Mouse (Mus musculus): Measurements from ENCODE around the gene Olfr994. TPM values are rescaled to one million over a fixed set of nuclear protein-coding genes. Genes with fewer than 3 reads are reported as not detected.

Olfr994 gene
- not detected in 2 replicates for total RNA-seq (2021)
- long read RNA-seq, experiment 1: 0 reads
- long read RNA-seq, experiment 2: 0 reads

DNA sequence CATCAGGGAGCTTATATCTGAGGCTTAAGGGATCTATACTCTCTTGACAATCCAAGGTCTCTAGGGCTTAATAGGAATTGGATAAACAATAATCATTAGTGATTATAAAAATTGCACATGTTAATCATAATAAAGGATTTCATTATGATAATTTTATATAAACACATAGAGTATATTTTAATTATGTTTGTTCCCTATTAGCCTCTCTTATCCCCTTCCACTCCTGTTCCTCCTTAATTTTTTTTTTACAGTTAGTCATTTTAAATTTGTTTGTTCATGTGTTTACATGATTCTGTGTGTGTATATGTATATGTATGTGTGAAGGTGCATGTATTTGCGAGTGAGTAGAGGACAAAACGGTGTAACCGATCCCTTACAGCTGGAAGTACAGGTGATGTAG is at the start of gene Olfr994:
Gene Olfr994 (minus strand): TSS at position 101 of the 400 bp plus-strand sequence.
- no peak for DNase-seq

DNA sequence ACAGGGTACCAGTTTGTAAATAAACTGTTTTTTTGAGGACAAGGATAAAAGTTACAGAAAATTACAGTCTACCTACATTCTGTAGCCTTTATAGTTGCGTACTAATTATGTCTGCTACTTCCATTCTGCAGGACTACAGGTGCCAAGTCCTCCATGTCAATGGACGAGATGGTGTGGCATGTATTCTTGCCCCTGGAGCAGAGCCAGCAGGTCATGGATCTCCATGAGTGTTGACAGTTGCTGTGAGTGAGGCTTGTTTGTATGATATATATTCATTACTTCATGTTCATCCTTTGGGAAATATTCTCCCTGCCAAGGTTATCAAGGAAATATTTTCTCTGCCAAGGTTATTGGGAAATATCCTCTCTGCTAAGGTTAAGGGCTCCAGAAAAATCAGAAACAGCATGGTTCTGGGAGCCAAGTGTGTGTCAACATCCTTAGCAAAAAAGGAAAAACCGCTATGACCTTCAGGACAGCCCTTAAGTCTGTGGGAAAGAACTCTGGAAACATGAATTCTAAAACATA is 30.6 kb upstream of the Olfr994 start:
- peak; percentile 65 for DNase-seq

DNA sequence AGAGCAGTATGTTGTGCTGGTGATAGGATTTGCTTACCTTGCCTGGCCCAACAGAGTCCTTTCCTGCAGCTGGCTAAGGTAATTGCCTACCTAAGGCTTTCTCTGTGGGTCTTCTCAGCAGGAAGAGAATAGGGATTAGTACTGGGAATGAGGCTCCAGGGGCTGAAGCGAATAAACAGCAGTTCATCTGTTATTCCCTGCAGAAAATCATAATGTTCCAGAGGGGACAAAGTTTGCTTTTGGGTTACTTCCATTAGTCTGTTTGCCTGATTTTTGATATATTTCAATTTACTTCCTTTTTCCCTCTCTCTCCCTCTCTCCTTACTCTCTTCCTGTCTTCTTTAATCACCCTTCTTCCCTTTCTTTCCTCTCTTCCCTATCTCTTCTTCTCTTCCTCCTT is 7.3 kb upstream of the Olfr994 start, which contains the start of gene Olfr995:
Gene Olfr995 (minus strand): TSS at position 101 of the 400 bp plus-strand sequence.
- DNase-seq: no peak

DNA sequence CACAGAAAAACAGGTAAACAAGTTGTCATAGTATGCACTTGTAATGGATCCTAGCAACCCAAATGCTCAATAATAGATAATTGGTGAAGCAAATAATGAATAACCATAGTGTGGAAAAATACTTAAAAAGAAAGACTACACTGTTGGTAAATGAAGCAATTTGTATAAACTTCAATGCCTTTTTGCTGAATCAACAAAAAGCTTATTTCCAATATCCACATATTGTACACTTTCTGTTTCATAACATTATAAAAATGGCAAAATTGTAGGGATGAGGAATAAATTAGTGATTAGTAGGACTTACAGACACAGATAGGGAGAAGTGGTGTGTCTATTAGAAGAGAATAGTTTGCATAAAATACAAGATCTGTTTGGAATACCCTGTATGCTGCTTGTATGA is 6.3 kb upstream of the Olfr994 start:
- no peak for DNase-seq

DNA sequence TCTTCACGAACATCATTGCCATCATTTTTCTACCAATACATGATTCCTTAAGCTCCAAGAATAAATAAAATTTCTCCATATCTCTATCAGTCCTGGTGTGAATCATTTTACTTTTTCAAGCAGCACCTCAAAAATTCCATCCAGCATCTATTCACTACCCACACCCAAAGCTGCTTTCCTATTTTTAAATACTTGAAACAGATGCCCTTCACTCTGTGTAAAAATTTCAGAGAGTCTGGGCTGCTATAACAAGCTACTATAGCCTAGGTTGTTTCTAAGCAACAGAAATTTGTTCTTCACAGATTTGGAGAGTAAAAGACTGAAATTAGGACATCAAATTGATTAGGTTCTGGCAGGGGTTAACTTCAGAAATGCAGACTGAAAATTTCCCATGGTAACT is 10.4 kb downstream of the Olfr994 start:
- no peak for DNase-seq

DNA sequence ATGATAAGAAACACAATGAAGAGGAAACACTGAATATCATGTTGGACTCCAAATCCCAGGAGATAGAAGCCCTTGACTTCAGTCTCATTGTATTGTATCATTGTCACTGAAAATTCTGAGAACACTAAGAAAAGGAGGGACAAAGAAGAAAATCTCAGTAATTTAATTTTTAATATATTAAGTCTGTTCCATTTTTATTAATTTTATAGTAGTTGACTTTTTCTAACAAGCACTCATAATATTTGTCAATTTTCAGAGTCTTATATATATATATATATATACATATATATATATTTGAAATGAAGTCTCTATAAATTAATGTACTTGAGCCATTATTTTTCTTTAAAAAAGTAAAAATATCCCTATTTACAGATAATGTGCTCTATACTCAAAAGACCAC is 21.5 kb downstream of the Olfr994 start, which contains the start of gene Olfr993:
Gene Olfr993 (minus strand): TSS at position 101 of the 400 bp plus-strand sequence.
- DNase-seq: no peak

DNA sequence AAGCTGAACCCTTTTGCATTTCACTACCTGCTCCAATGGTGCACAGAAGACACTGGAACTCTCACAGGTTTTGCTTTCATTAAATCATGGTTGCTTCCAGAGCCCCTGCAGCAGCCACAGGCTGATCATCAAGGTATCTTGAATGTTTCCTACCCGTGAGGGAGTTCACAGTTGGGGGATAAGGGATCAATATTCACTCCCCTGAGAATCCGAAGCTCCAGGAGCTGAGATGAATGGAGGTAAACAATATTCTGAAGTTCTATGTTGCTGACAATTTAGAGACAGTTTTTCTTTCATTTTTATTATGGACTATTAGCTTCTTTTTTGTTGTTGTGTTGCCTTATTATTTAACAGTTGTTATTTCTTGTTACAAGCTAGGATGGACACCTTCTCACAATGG is 26.9 kb downstream of the Olfr994 start, which contains the start of gene Olfr992:
Gene Olfr992 (minus strand): TSS at position 101 of the 400 bp plus-strand sequence.
- DNase-seq: no peak

Other genes with a start within 250 kb of the Olfr994 start
- 17.5 and 21.2 TPM in 2 replicates for gene Lrrc55, start 239.3 kb downstream of the Olfr994 start, total RNA-seq (2021)
- gene Olfr987, start 97.1 kb downstream of the Olfr994 start, total RNA-seq (2021): not detected in 2 replicates
- gene Olfr988, start 73.2 kb downstream of the Olfr994 start, total RNA-seq (2021): not detected in 2 replicates
- not detected in 2 replicates for gene Olfr992, start 27.0 kb downstream of the Olfr994 start, total RNA-seq (2021)
- not detected in 2 replicates for gene Olfr993, start 21.6 kb downstream of the Olfr994 start, total RNA-seq (2021)
- not detected in 2 replicates for gene Olfr995, start 7.2 kb upstream of the Olfr994 start, total RNA-seq (2021)
- gene 4833423E24Rik, start 82.6 kb upstream of the Olfr994 start, total RNA-seq (2021): 0.22 TPM in 1 of 2 replicates, not detected in the other
- gene Olfr996, start 142.8 kb upstream of the Olfr994 start, total RNA-seq (2021): not detected in 2 replicates
- not detected in 2 replicates for gene Olfr998, start 152.5 kb upstream of the Olfr994 start, total RNA-seq (2021)
- gene Olfr1000, start 175.5 kb upstream of the Olfr994 start, total RNA-seq (2021): not detected in 2 replicates
- gene Olfr1002, start 214.3 kb upstream of the Olfr994 start, total RNA-seq (2021): not detected in 2 replicates
- not detected in 2 replicates for gene Olfr154, start 228.0 kb upstream of the Olfr994 start, total RNA-seq (2021)
- not detected in 2 replicates for gene Olfr1006, start 242.3 kb upstream of the Olfr994 start, total RNA-seq (2021)